Mouse (Mus musculus): Measurements from ENCODE around the gene Apoe.

Gene Apoe

DNA sequence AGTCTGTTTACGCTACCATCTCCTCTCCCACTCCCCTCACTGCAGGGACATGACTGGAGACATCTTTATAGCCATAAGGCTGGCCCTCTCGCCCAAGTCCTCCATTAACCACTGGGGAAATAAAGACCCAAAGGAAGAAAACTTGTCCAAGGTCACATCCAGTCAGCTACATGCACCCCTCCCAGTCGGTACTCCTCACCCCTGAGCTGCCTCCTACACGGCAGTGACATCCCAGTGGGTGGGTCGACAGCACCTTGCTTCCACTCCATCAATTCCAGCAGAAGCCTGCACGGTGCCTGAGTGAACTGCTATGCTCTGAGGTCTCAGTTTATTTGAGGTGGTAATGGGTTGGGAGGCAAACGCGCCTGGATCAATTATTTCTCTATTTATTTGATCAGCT lies 35.0 kb downstream of the Apoe start:
- DNase-seq = no peak

DNA sequence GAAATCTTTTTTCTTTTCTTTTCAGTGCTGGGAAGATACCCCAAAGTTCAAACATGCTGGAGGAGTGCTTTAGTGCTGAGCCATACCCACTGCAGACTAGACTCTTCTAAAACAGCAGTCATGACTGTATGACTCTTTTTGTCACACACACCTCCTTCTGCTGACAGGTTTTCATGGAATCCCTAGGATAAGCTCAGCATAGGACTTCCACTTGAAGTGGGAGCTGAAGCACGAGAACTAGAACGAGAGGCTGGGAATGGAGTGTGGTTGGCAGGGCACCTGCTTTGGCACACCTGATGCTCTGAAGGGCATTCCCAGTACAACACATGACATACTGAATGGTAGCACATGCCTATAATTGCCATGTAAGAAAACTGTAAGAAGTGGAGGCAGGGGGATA lies 46.4 kb downstream of the Apoe start:
- DNase-seq = no peak

DNA sequence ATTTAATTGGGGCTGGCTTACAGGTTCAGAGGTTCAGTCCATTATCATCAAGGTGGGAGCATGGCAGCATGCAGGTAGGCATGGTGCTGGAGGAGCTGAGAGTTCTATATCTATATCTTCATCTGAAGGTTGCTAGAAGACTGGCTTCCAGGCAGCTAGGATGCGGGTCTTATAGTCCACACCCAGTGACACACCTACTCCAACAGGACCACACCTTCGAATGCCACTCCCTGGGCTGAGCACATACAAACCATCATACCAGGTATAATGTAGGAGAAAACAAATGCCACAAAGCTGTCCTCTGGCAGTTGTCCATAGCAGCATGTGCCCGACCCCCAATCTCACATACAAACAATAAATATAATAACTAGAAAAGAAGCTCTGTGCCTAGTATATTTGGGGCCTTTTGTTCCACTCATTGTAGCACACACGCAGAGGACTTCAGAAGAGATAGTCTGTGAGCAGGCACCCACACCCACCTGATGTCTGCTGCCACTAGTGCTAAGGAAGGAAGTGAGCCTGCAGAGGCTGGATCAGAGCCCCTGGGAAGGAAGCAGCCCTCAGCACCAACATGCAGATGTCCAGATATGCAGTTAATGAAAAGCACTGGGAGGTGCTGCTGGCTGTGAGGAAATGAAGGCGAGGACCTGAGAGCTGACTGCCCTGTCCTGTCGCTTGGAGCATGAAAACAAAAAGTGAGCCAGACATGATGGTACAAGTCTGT lies 47.8 kb downstream of the Apoe start:
- DNase-seq = no peak

Data from kidney, adult 8-10 months (tissue).